Mouse (Mus musculus) c-Kit-positive CD71-positive TER-119-positive erythroid progenitor cells, embryonic 14.5 days (primary cell): ENCODE data around the gene Dpf3.
A peak's percentile ranks its signal among the peaks of the same experiment; 100 is the strongest.

ENCODE experiments used
- DNase-seq: peaks from one replicate; pipeline ENCODE4 v3.0.0-alpha.2; 2013; ENCODE audit warnings: low spot score

The Dpf3 gene

DNA sequence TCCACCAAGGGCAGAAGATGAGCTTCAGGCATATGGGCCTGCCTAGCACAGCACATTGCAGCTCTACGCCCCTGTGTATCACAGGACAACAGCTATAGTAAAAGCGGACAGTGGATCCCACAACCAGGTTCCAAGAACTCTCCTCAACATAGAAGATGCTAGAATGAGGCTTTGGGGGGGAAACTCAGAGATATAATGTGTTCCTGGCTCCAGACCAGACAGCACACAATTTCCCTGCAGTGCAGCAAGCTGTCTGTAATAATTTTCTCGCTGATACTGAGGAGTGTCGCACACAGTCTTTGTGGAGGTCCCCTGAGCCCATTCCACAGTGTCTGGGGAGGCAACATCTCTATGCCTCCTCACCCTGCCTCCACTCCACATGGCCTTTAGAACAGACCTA is 146.6 kb downstream of the Dpf3 start:
- DNase-seq: no peak

DNA sequence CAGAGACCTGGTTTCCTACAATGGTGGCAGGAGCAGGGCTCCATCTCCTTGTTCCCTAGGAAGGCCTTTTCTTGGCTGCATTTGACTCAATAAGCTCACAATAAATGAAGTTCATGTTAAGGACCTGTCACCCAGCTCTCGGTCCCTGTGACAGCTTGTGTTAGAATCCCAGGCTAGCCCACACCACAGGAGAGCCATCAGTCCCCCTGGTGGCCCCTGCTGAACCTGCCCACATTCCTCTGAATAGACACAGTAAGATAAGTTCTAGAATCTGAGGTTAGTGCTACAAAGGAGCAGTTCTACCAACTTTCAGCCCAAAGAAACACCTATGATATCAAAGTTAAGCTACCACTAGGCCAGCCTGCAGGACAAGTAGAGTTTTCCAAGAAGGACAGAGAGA is 149.2 kb downstream of the Dpf3 start:
- no peak for DNase-seq

DNA sequence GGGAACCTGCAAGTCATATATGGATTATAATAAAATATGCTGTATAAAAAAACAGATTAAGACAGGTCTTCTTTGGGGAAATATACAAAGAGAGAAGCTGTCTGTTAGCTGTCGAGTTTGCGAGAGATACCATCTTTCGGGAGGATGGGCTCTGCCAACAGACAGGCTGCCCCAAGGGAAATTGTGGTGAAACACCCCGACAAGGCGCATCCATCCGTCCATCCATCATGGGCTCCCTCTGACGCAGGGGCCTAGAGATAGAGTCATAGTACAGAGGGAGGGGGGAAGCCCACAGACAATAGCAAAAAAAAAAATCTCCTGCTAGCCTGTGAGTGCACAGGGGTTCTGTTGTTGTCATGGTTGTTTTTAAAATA is 149.8 kb downstream of the Dpf3 start:
- no peak for DNase-seq

DNA sequence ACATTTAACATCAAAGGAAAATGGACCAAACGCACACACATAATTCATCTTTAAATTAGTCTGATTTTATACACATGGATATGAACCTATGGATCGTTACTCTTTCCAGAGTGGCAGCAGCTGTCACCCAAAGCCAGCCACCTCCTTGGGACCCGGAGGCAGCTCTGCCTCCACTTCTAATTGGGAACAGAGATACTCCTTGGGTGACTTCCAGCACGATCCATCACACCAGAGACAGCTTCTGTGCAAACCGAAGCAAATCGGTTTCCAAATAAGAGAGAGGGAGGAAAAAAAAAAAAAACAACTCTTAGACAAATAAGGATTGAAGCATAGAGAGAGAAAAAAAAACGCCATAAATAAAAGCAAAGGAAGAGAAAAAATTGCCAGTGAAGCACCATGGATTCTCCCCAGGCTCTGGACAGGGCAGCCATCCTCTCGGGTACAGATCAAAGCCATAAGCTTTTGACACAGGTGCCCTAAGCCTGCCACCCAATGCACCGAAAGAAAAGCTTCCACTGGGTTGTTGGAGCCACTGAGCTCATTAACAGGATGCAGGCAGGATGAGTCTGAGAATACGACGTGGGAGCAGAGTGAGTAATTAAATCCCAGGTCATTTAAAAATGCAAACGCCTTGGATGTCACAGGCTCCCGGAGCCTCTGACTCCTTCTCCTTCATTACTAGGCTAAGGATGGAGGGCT is 150.3 kb downstream of the Dpf3 start:
- no peak for DNase-seq

DNA sequence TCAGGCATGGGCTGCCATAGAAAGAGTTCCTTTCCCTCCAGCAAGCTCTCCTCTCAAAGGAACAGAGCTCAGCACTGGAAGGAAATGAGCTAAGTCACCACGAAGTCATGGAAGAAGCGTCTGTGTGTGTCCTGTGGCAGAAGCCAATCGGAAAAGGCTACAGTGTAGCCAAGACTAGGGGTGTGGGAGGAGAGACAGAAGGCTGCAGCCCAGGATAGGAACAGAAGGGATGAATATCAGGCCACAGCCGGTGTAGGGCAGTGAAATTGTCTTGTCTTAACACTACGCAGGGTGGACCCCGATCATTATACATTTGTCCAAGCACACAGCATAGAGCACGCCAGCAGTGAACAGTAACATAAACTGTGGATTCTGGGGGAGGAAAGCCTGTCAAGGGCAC is 157.5 kb downstream of the Dpf3 start:
- no peak for DNase-seq

DNA sequence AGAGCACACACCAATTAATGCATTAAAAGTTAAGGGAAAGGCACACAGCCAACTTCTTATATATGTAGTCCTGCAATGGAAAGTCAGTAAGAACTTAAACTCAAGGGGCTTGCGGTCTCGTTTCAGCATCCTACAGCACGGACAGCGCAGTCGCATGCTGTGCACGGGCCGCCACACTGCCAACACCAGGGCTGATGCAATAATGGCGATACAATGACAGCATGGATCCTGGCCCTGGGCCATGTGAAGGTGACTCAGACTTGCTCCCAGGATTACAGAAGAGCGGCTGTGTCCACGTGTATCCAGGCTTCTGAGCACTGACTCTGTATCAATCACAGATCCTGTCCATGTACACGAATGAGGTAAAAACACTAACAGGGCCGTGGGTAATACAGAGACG is 158.6 kb downstream of the Dpf3 start:
- DNase-seq: no peak

DNA sequence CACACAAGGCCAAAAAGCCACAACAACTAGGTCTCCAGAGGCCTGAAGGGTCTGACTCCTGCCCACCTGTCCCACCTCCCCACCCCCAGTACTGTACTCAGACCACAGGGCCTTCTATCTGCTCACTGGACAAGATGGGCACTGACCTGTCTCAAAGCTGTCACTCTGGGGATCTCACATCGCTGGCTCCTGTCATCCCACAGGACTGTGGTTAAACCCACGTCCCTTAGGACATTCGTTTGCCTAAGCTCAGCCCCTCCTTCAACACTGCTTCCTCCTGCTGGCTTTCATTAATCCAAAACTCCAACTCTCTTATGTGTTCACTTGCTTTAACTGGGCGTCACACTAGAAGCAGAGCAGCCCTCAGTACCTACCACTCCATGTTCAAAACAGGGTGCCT is 159.0 kb downstream of the Dpf3 start:
- no peak for DNase-seq

DNA sequence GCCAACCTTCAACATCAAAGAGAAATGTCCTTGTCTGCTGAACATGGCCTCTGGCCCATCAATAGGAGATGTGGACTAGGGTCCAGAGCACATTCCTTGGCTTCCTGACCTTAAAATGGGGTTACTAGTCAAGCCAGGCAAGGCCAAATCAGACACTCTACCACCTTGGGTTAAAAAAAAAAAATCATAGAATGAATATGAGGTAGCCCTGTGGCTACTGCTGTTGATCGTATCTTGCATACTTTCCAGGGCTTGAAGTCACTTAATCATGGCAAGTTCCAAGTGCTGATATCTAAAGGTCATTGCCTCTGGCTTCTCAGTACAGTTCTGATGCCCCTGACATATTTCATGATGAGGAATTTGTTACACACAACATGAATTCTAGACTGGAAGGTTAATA is 160.1 kb downstream of the Dpf3 start:
- DNase-seq: no peak

DNA sequence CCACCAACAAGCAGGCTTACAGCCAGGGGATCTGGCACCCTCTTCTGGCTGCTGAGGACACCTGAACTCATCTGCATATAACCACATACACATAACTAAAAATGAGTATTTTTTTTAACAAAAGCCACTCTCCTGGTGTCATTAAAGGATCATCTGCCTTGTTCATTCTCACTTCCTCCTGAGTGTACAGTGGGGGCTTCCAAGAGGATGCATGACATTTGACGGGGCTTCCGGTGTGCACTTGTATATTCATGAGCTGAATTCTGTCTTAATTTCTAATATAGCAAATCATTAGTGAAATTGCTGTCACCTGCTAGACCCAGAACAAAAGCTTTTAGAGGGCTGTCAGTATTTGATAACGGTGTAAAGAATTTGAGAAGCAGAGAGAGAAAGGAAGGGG is 166.8 kb downstream of the Dpf3 start:
- DNase-seq: no peak

DNA sequence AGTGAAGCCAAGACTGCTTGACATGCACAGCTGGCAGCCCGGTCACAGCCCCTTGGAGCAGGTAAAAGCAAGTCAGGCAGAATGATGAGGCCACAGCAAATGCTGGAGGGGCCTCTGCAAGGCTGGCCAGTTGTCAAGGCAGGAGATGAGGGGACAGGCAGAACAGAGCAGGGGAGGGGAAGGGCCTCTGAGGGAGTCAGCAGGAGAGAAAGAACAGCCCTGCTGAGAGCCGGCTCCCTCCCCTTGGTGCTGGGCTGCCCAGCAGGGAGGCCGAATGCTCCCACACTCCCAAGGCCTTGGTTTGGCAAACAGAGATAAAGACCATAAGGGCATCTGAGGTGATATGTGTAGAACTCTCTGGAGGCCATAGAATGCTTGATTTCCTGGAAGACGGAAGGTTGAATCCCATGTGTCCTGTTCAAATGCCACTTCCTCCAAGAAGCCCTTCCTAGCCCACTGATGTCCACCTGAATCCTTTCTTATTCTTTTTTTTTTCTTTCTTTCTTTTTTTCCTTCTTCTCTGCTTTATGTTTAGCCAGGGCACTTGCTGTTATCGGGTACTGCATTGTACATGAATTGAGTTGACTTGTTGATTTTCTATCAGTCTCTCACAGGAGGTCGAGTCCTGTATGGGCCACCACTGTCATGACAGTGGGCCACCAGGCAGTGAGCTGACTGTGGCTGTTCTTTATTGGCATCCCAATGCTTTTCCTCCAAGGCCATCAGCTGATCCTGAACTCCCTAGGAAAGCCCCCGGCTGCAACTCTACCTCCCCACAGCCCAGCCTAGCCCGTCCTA is 169.7 kb downstream of the Dpf3 start:
- DNase-seq: peak; percentile 23

DNA sequence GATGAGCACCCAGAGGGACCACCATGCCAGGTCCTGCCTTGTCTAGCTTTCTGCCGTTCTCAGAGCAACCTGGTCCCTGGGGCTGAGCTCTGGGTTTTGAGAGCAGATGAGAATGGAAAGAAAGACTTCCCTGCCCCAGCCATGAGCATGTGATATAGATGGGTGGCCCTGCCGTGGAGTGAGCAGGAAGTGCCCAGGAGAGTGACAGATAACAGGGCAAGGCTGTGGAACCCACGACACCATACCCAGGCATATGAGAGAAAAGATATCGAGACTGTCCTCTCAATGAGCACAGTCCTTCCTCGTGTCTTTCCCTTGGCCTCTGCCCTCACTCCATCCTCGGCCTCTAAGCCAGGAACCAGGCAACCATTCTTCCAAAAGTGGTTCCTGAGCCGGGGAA is 172.8 kb downstream of the Dpf3 start:
- no peak for DNase-seq

DNA sequence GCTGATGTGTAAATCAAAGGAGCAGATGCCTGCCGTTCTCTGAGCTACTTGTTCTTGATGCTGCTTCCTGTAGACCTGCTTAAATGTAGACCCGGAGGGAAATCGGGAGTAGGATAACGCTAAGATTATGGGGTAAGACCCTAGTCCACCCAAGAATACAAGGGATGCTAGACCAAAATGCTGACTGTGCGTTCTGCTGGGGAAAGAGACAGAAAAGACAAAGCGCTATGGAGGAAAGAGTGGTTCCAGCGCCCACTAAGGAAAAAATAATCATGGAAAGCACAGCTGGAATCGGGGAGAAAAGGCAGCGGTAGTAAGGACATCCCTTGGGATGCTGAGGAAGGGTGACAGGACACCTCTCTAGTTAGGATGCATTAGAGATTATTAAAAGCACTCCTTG is 174.7 kb downstream of the Dpf3 start:
- no peak for DNase-seq

DNA sequence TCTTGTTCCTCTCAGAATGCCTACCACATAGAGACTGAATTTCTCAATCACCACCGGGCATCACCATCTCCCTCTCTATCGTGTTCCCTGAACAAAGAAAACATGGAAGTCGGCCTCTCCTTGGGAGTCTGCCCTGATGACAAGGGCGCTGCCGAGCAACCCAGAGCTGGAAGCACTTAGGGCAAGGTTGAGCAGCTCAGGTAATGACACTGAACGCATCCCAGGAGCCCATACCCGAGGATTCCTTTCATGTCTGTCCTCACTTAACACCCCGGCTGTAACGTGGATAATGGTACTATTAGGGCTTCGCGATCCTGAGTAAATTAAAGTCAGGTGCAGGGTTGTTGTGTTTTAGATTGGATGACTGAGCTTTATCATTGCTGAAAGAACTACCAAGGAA is 176.9 kb downstream of the Dpf3 start:
- no peak for DNase-seq

DNA sequence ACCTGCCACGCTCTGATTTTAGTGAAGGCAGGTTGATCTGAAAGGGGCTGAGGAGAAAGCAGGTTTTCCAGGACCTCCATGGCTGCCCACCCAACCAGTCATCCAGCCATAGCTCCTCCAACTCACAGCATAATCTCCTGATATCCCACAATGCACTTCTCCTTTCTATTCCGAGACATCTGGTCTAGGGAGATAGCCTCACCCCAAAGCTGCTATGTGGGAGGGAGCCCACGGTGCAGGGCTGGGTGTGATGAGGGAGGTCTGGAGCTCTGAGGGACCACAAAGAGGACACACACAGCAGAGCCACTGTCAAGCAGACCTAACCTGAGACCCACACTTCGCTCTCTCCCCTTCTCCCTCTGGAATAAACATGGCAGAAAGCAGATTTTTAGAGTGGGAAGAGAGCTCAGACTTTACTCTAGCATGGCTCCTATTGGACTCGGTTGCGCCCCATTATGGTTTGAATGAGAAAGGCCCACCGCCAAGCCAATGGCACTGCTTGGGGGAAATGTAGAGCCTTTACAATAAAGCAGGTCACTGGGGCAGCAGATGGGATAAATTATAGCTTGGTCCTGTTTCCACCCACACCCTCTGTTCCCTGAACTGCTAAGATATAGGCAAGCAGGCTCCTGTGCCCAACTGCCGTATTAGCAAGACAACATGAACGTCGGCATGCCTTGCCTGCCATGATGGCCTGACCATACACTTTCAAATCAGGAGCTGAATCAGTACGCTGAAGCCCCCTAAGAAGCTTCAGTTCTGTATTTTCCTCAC is 178.3 kb downstream of the Dpf3 start:
- DNase-seq: peak; percentile 77

DNA sequence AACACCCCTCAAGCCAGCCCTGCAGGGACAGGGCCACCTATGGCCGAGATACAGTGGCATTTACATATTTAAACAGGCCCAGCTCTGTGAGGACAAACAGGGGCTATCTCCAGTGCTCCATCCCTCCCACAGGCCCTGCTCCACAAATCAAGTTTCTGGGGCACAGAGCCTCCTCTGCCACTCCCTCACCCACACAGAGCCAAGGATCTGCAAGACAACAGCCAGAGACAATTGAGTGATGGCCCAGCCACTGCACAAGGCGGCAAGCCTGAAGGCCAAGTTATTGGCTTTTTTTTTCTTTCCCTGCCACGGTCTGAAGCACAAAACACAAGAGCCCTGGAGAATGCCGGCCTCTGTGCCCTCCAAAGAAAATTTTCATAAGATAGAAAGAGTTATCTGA is 178.9 kb downstream of the Dpf3 start:
- peak; percentile 18 for DNase-seq

DNA sequence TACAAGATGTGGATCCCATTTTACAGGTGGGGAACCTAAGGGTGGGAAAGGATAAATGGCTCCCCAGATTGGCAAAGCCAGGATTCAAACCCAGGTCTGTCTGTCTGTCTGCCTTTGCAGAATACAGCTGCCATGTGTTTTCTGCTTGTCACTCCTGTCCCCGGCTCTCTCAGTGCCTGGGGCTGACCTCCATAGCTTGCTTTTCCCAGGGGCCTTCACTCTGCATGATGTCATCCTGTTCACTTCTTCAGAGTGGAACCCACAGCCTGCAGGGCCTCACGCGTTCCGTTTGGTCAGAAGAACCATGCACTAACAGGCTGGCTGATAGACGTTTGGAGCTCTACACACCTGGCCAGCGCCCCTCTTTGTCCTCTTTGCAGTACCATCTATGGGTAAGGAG is 184.3 kb downstream of the Dpf3 start:
- DNase-seq: no peak

DNA sequence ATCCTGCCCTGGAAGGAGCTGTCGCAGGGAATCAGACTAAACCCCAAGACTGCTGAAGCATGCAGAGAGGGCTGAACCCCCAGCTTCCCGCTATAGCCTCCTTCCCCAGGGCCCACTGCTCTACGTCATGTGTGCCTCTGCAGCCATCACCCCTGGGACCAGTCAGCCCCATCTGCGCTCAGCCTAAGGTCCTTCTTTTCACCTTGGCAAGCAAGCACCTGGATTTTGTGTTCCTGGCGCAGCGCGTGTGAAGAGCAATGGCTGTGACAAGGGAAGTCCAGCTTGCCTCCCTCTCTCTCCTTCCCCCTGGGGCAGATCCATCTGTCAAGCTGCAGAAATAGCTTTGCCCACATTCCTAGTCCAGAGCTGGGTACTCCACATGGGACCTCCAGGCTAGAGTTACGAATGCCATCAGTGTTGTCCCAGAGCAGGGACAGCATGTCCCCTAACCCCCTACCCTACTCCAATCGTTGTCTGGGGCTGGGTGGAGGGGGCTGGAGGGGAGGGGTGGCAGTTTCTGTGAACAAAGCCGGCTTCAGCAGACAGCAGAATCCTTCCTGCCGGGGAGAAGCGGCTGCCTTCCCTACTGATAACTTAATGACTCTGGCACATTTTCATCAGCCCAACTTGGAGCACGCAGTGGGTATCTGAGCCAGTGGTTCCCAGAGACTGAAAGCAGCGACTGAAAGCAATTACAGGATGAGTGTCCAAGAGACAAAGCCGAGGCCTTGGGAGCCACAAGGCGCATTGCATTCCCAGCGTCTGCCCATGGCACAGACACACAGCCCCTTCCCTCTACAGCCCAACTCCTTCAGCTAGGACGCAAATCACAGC is 185.0 kb downstream of the Dpf3 start:
- no peak for DNase-seq

DNA sequence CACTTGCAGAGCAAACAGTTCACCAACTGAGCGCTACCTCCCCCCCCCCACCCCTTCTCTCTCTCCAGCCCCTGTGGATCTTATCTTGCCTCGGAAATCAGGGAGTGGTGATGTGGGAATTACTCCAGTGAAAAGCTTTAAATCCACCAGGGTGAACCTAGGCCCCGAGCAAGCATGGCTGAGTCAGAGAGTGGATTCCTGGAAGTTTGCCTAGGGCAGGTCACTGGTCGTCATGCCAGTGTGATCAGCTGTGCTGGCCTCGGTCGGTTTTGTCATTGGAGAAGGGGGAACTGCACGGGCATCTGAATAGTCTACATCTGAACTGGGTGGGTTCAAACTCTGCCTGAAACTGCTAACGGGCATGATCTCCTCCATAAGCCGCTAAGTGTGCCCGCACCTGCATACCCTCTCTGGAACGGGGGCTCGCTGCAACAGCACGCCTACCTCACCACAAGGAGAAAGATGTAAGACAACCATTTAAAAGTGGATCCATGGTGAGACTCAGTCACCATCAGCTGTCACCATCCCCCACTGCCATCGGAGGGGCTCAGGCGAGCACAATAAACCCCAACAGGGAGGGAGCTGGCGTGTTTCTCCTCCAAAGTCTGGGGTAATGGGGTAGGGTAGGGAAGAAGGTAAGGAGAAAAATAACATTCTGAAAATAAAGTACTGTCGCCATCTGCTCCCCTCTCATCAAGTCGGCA is 185.7 kb downstream of the Dpf3 start:
- DNase-seq: no peak

DNA sequence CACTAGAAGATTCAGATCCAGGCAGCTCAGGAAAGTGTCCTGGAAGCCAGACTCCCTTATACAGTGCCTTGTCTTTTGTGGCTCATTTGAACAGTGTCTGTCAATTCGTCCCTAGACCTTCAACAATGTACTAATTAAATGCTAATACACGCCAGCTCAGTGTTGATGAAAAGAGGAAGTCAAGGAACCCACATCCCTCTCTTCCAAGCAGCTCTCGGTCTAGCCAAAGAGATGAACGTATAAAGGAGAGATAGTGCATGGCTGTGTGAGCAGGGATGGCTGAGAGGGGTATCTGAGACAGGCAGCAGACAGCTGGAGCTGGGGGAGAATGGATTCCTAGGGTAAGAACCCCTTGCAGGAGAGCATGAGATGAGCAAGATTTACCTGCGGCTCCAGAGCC is 189.2 kb downstream of the Dpf3 start:
- no peak for DNase-seq

DNA sequence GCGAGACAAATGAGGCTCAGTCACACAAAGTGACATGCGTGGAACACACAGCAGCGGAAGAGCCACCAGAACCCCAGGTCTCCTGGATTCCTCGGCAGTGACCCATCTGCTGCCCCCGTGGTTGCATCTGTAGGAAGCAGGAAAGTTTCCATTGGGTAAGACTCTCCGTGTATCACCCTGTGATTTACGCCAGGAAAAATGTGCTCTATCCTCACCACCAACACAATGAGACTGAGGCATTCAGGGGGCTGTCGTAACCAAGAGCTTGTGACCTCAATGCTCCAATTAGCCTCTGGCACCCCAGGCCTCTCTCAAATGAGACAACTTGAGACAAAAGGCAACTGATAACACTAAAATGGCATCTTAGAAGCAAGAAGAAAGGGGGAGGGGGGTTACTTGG is 192.5 kb downstream of the Dpf3 start:
- DNase-seq: no peak

DNA sequence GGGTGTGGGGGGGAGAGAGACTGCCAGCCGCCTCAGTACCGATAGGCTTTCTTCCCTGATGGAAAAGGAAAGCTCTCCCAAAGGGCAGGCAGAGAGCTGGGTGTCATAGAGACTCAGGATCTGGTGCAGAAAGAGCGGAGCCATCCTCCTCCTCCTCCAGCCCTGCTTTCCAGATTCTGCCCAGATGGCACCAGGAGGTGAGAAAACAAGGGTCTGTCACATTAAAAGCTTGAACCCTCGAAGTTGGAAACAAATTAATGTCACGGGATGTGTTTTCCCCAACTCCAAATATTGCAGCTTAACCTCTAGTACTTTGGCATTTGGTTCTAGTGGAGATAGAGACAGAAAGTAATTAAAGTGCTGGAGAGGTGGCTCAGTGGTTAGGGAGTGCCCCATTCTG is 195.6 kb downstream of the Dpf3 start:
- no peak for DNase-seq
